Mouse (Mus musculus): ENCODE results near the gene Cmss1.

Cmss1 gene

GRCm38 (mm10) chr16:57556244-57556643, 50.4 kb downstream of the Cmss1 start:
- no peak for DNase-seq

GRCm38 (mm10) chr16:57555667-57556066, 51.0 kb downstream of the Cmss1 start:
- DNase-seq, result no peak

GRCm38 (mm10) chr16:57554886-57555400, 51.7 kb downstream of the Cmss1 start:
- no peak for DNase-seq

GRCm38 (mm10) chr16:57553235-57553634, 53.4 kb downstream of the Cmss1 start:
- DNase-seq, result no peak

- DNase-seq, result no peak
These were observed 54.0 kb downstream of the Cmss1 start for GRCm38 (mm10) chr16:57552709-57553108.

- no peak for DNase-seq
These were observed 55.0 kb downstream of the Cmss1 start for GRCm38 (mm10) chr16:57551617-57552016.

GRCm38 (mm10) chr16:57550817-57551216, 55.8 kb downstream of the Cmss1 start:
- no peak for DNase-seq

GRCm38 (mm10) chr16:57550088-57550487, 56.6 kb downstream of the Cmss1 start:
- no peak for DNase-seq

- DNase-seq, result peak; percentile 63
These were observed 57.3 kb downstream of the Cmss1 start for GRCm38 (mm10) chr16:57549061-57550037.

- no peak for DNase-seq
These were observed 58.1 kb downstream of the Cmss1 start for GRCm38 (mm10) chr16:57548608-57549007.

- no peak for DNase-seq
These were observed 60.3 kb downstream of the Cmss1 start for GRCm38 (mm10) chr16:57546355-57546754.

- no peak for DNase-seq
These were observed 62.2 kb downstream of the Cmss1 start for GRCm38 (mm10) chr16:57544441-57544840.

GRCm38 (mm10) chr16:57543243-57543642, 63.4 kb downstream of the Cmss1 start:
- DNase-seq, result no peak

- no peak for DNase-seq
These were observed 70.2 kb downstream of the Cmss1 start for GRCm38 (mm10) chr16:57536511-57536910.

GRCm38 (mm10) chr16:57534811-57535210, 71.9 kb downstream of the Cmss1 start:
- no peak for DNase-seq

GRCm38 (mm10) chr16:57534365-57534764, 72.3 kb downstream of the Cmss1 start:
- no peak for DNase-seq

GRCm38 (mm10) chr16:57532081-57532493, 74.6 kb downstream of the Cmss1 start:
- no peak for DNase-seq

- DNase-seq, result no peak
These were observed 76.1 kb downstream of the Cmss1 start for GRCm38 (mm10) chr16:57530547-57530946.

- no peak for DNase-seq
These were observed 78.2 kb downstream of the Cmss1 start for GRCm38 (mm10) chr16:57528457-57528856.

GRCm38 (mm10) chr16:57526893-57527292, 79.8 kb downstream of the Cmss1 start:
- no peak for DNase-seq

GRCm38 (mm10) chr16:57525476-57525875, 81.2 kb downstream of the Cmss1 start:
- DNase-seq, result no peak

GRCm38 (mm10) chr16:57525046-57525445, 81.6 kb downstream of the Cmss1 start:
- no peak for DNase-seq

- DNase-seq, result no peak
These were observed 91.0 kb downstream of the Cmss1 start for GRCm38 (mm10) chr16:57515636-57516035.

GRCm38 (mm10) chr16:57514371-57514770, 92.3 kb downstream of the Cmss1 start:
- no peak for DNase-seq

Measured in liver (tissue).